Mouse (Mus musculus) right cerebral cortex, postnatal 14 days (tissue): ENCODE results near the gene Map1s.
A peak's percentile ranks its signal among the peaks of the same experiment; 100 is the strongest.

Experiments used
- DNase-seq: peaks from one replicate; pipeline ENCODE4 v3.0.0; 2022

The Map1s gene

GRCm38 (mm10) chr8:70905831-70906736 lies at the start of gene Map1s:
Gene Map1s (plus strand): TSS chr8:70905932.
- DNase-seq, result peak; percentile 87

GRCm38 (mm10) chr8:70856028-70856427 lies 49.7 kb upstream of the Map1s start:
- DNase-seq, result no peak

DNA sequence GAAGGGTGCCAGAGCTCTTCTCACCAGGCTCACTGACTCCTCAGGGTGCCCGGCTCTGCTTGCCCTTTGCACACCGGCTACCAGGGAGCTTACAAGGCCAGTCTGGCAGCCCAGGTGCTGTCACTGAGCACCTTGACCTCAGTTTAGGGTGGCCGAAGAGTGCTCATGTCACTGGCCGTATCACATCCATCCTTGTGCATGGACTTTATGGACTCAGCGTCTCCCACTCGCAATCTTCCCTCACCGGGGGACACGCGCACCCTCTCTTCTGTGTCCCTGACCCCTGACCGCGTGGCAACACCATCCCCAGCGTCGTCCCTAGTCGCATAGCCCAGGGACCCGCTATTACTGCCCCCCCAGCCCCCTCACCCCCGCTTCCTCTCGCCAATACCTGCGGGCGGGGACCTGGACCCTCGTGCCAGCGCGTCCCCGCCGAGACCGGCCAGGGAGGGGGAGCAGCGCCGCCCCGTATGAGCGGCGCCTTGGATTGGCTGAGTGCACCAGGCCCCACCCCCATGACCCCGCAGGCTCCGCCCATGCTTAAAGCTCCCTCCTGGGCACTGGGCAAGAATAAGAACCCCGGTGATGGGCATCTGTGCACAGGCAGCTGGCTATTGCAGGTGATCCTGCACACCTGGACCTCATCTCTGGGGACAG lies 49.1 kb upstream of the Map1s start:
- DNase-seq, result peak; percentile 80

DNA sequence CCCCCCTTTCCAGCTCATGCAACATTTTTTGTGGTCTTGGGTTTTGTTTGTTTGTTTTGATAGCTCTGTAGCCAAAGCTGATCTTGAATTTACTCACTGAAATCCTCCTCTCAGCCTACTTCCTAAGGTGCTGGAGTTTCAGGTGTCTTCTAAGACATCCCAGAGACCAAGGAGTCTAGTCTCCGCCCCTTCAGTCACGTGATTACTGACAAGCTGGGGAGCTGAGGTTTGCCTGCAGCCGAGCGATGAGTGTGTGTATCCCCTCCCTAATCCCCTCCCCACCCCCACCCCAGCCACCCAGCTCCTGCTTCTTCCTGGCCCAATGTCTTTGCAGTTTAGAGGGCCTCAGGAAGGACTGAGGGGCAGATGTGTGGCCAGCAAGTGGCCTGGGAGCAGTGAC lies 48.2 kb upstream of the Map1s start:
- DNase-seq, result no peak

GRCm38 (mm10) chr8:70862824-70863641 lies 42.7 kb upstream of the Map1s start, which contains the start of gene Kcnn1:
Gene Kcnn1 (minus strand): TSS chr8:70863258.
- DNase-seq, result no peak

DNA sequence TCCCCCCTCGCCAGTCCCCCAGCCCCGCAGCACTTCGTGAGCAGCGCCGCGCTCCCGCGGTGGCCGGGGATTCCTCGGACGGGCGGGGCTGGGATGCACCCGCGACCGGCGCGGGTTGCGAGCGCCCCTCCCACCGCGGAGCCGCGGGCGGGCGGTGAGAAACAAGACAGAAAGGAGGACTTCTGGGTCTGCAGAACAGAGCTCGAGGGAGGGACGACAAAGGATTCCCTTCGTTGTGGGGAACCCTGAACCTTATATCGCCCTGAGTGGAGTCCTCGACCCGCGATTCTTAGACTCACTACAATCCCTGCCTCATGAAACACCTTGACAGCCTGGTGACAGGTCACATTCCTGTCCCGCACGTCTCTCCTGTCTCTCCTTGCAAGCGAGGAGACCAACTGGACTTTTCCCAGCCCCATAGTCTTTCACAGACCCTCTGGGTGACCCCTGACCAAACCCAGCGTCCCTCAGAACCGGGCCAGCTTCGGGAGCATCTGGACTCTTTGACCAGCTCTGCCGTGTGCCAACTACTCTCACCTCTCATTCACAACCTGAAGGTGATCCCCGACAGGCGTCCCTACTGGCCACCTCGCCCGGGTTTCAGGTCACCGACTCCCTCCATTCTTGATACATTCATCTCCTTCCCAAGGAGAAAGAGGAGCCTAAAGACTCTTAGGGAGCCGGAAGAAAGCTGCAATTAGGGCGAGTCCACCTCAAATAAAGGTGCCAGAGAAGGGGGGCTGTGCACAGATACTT lies 41.6 kb upstream of the Map1s start:
- peak; percentile 46 for DNase-seq

- no peak for DNase-seq
These were observed 41.0 kb upstream of the Map1s start for GRCm38 (mm10) chr8:70864712-70865221.

DNA sequence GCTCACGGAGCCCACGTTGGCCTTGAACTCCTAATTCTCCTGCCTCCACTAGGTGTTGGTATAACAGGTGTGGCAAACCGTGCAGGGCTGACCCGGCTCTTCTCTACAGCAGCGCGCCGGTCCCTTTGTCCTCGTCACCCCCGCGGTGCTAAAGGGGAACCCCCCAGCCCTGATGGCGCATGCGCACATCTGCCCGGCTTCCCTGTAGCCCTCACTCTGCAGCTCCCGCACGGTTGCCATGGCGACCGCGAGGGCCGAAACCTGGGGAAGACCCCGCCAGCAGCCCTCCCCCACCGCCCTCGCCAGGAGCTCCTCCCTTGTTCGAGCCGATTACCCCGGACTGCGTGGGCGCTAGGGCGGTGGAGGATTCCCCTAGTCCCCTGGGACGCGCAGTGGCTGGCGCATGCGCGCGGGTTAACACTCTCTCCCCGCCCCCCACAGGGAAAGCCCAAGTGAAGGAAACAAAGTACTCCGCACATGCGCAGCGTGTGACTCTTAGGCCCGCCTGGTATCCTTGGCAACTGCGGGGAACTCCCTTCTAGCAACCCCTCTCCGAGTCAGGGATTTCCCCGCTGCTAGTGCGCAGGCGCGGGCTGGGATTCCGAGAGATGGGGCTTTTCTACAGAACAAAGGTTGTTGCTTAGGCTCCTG lies 40.3 kb upstream of the Map1s start:
- DNase-seq, result peak; percentile 99

DNA sequence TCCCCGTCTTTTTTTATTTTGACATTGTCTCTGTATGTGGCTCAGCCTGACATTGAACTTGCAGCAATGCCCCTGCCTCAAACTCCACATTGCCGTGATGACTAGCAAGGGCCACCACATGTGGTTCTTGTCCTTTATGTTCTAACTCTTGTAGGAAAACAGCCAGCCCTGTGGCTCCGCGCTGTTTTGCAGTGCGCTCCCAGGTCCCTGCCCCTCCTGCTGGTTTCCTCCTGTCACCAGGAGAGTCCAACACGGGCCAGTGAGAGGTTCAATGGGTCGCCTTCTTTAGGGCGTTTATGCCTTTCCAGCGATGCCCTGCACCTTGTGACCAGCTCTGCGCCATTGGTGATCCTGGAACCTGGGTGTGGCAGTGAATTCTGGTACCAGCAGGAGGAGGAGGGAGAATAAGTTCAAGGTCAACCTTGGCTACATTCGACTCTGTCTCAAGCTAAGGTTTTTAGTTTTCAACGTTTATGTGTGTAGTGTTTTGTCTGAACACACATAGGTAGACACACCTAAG lies 39.7 kb upstream of the Map1s start:
- DNase-seq, result no peak

- DNase-seq, result no peak
These were observed 39.2 kb upstream of the Map1s start for GRCm38 (mm10) chr8:70866566-70866965.

GRCm38 (mm10) chr8:70868559-70869198 lies 37.1 kb upstream of the Map1s start:
- DNase-seq, result peak; percentile 44

- DNase-seq, result no peak
These were observed 36.5 kb upstream of the Map1s start for GRCm38 (mm10) chr8:70869199-70869571.

GRCm38 (mm10) chr8:70869601-70870041 lies 36.1 kb upstream of the Map1s start:
- peak; percentile 77 for DNase-seq

GRCm38 (mm10) chr8:70871195-70871807 lies 34.4 kb upstream of the Map1s start:
- DNase-seq, result no peak

DNA sequence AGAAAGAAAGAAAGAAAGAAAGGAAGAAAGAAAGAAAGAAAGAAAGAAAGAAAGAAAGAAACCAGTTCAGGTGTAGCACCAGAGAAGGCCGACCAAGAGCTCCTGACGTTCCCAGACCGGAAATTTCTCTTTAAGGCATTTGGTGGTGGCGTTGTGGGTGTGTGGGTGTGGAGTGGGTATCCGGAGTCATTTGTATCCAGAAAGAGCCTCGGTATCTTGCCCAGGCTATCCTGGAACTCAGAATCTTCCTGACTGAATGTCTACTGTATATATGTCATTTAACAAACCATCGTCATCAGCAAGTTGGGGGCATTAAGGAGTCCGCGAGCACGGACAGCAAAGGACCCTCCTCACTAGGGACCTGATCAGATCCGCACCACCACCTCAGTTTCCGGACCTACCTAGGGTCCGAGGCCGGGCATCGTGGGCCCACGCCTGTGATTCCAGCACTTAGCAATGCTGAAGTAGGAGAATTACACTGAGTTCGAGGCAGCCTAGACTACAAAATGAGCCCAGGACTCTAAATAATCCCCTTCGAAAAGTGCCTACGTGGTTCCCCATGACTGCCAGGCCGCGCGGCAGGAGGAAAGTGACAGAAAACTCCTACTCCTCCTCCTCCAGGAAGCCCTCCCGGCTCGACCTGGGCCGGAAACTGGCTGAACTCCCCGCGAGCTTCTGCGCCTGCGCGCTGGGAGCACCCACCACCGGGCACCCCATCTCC lies 32.9 kb upstream of the Map1s start:
- DNase-seq, result no peak

GRCm38 (mm10) chr8:70873364-70873985 lies 32.3 kb upstream of the Map1s start, which contains the start of gene Ccdc124:
Gene Ccdc124 (minus strand): TSS chr8:70873935.
- peak; percentile 96 for DNase-seq

- no peak for DNase-seq
These were observed 31.3 kb upstream of the Map1s start for GRCm38 (mm10) chr8:70874441-70874840.

GRCm38 (mm10) chr8:70876382-70876781 lies 29.4 kb upstream of the Map1s start:
- no peak for DNase-seq

GRCm38 (mm10) chr8:70878178-70878577 lies 27.6 kb upstream of the Map1s start:
- DNase-seq, result no peak
